Mouse (Mus musculus): ENCODE measurements around the gene Hoxc11. TPM values are rescaled to one million over a fixed set of nuclear protein-coding genes. Genes with fewer than 3 reads are reported as not detected.

Hoxc11 gene
- total and polyA plus RNA-seq, 3 experiments: not detected

- Histone ChIP-seq H3K9me3 (replicated peaks; ENCODE audit: insufficient read depth, low read length) (no peaks in the 10 kb centered on the region), H3K4me3 (ENCODE audit: control insufficient read depth in 1 of 2, insufficient read depth in 1 of 2, low read depth in 2 of 2, low read length in 2 of 2) (peak overlapping the region; percentile 81 to 89), H3K27ac (ENCODE audit: control insufficient read depth, low read depth, low read length) (peak overlapping the region; percentile 3), H3K36me3 (ENCODE audit: control insufficient read depth in 1 of 2, insufficient read depth in 2 of 2, low read length in 2 of 2) (peaks cover 0 to 18% of the 10 kb centered on the region in 2 experiments; a peak in 2 of 4 replicates), H3K4me1 (ENCODE audit: control insufficient read depth in 1 of 2, insufficient read depth in 2 of 2, low read length in 2 of 2) (peaks cover 16 to 26% of the 10 kb centered on the region in 2 experiments), H3K9ac (ENCODE audit: control insufficient read depth, low read depth, low read length, poor library complexity, severe bottlenecking) (peak overlapping the region; percentile 93), H3K27me3 (ENCODE audit: control insufficient read depth in 1 of 2, insufficient read depth in 2 of 2, low read length in 2 of 2) (no peaks in the 10 kb centered on the region), H3K79me2 (ENCODE audit: control insufficient read depth, insufficient read depth, low read length, poor library complexity) (peaks cover 50% of the 10 kb centered on the region)
- DNase-seq (ENCODE audit: low read depth, low spot score): peak; percentile 82
- TF ChIP-seq TBP (IDR thresholded peaks at IDR 0.05; ENCODE audit: low read depth, low read length) (peak; percentile 55; the same call in 1 of the 2 replicates), ZKSCAN1 (IDR thresholded peaks at IDR 0.05; ENCODE audit: low read depth, low read length) (no peak), E2F4 (IDR thresholded peaks at IDR 0.05; ENCODE audit: borderline replicate concordance, low read depth, low read length) (no peak; the same call in 1 of the 2 replicates), SIN3A (IDR thresholded peaks at IDR 0.05; ENCODE audit: low read length) (peak; percentile 19), ZMIZ1 (IDR thresholded peaks at IDR 0.05; ENCODE audit: low read depth, low read length) (peak; percentile 27; the same call in 1 of the 2 replicates), POLR2AphosphoS2 (IDR thresholded peaks at IDR 0.05; ENCODE audit: low read length) (peak; percentile 56; the same call in 1 of the 2 replicates), USF1 (IDR thresholded peaks at IDR 0.05; ENCODE audit: low read depth, low read length) (0 out of 2 replicates have a peak, but pooled peaks have one; percentile 12), MAZ (IDR thresholded peaks at IDR 0.05; ENCODE audit: low read depth, low read length) (no peak), POLR2A (IDR thresholded peaks at IDR 0.05; ENCODE audit: control insufficient read depth in 1 of 2, insufficient read depth in 1 of 2, low read depth in 1 of 2, low read length in 2 of 2, poor library complexity in 1 of 2) (peak in 1 of 2 experiments; percentile 50; a peak in 1 of 4 replicates), MXI1 (IDR thresholded peaks at IDR 0.05; ENCODE audit: low read depth, low read length) (0 out of 2 replicates have a peak, but pooled peaks have one; percentile 3), MAFK (IDR thresholded peaks at IDR 0.05; ENCODE audit: borderline replicate concordance, low read depth, low read length) (no peak)
Measured at GRCm38 (mm10) chr15:102975688-102976111, 21.5 kb downstream of the Hoxc11 start.

GRCm38 (mm10) chr15:102976171-102976570 lies 21.9 kb downstream of the Hoxc11 start, which contains the start of gene Hoxc9:
TSS of gene Hoxc9 (plus strand) at chr15:102976439.
- Histone ChIP-seq H3K9ac (ENCODE audit: control insufficient read depth, low read depth, low read length, poor library complexity, severe bottlenecking) (peak within 1 kb of the TSS; percentile 93), H3K4me1 (ENCODE audit: control insufficient read depth in 1 of 2, insufficient read depth in 2 of 2, low read length in 2 of 2) (peaks cover 16 to 24% of the 10 kb centered on the region in 2 experiments), H3K36me3 (ENCODE audit: control insufficient read depth in 1 of 2, insufficient read depth in 2 of 2, low read length in 2 of 2) (peaks cover 0 to 18% of the 10 kb centered on the region in 2 experiments; a peak in 2 of 4 replicates), H3K27me3 (ENCODE audit: control insufficient read depth in 1 of 2, insufficient read depth in 2 of 2, low read length in 2 of 2) (no peaks in the 10 kb centered on the region), H3K27ac (ENCODE audit: control insufficient read depth, low read depth, low read length) (peak within 1 kb of the TSS; percentile 83), H3K4me3 (ENCODE audit: control insufficient read depth in 1 of 2, insufficient read depth in 1 of 2, low read depth in 2 of 2, low read length in 2 of 2) (peak within 1 kb of the TSS; percentile 81 to 89), H3K9me3 (replicated peaks; ENCODE audit: insufficient read depth, low read length) (no peaks in the 10 kb centered on the region), H3K79me2 (ENCODE audit: control insufficient read depth, insufficient read depth, low read length, poor library complexity) (peaks cover 51% of the 10 kb centered on the region)
- peak; percentile 76 for DNase-seq (ENCODE audit: low read depth, low spot score)
- TF ChIP-seq MXI1 (IDR thresholded peaks at IDR 0.05; ENCODE audit: low read depth, low read length) (peak; percentile 38), ELF1 (IDR thresholded peaks at IDR 0.05; ENCODE audit: low read depth, low read length) (no peak), KAT2A (conservative IDR thresholded peaks at IDR 0.05; ENCODE audit: low read depth, low read length) (no peak), POLR2A (IDR thresholded peaks at IDR 0.05; ENCODE audit: control insufficient read depth in 1 of 2, insufficient read depth in 1 of 2, low read depth in 1 of 2, low read length in 2 of 2, poor library complexity in 1 of 2) (peak; percentile 2 to 55; a peak in 2 of 4 replicates), NELFE (IDR thresholded peaks at IDR 0.05; ENCODE audit: low read depth, low read length) (peak; percentile 44), MYB (IDR thresholded peaks at IDR 0.05; ENCODE audit: low read depth, low read length) (no peak), ZMIZ1 (IDR thresholded peaks at IDR 0.05; ENCODE audit: low read depth, low read length) (peak; percentile 47), HCFC1 (IDR thresholded peaks at IDR 0.05; ENCODE audit: low read depth, low read length) (peak; percentile 46; the same call in 1 of the 2 replicates), POLR2AphosphoS2 (IDR thresholded peaks at IDR 0.05; ENCODE audit: low read length) (no peak; the same call in 1 of the 2 replicates), GABPA (IDR thresholded peaks at IDR 0.05; ENCODE audit: low read depth, low read length) (no peak), GATA1 (IDR thresholded peaks at IDR 0.05; ENCODE audit: low read depth, low read length) (no peak), MEF2A (IDR thresholded peaks at IDR 0.05; ENCODE audit: extremely low read depth, insufficient replicate concordance, low read depth, low read length, poor library complexity, severe bottlenecking) (no peak), UBTF (IDR thresholded peaks at IDR 0.05; ENCODE audit: borderline replicate concordance, insufficient read depth, low read depth, low read length) (no peak), BHLHE40 (IDR thresholded peaks at IDR 0.05; ENCODE audit: borderline replicate concordance, low read depth, low read length) (no peak), RAD21 (IDR thresholded peaks at IDR 0.05; ENCODE audit: low read depth, low read length) (no peak), EP300 (IDR thresholded peaks at IDR 0.05; ENCODE audit: low read depth in 1 of 2, low read length in 2 of 2) (0 out of 4 replicates have a peak, but pooled peaks of 1 of the 2 experiments have one; percentile 14), USF1 (IDR thresholded peaks at IDR 0.05; ENCODE audit: low read depth, low read length) (no peak), JUND (IDR thresholded peaks at IDR 0.05; ENCODE audit: low read depth, low read length) (no peak), SMC3 (IDR thresholded peaks at IDR 0.05; ENCODE audit: low read depth, low read length) (no peak), ZC3H11A (IDR thresholded peaks at IDR 0.05; ENCODE audit: low read depth, low read length) (no peak), MAFK (IDR thresholded peaks at IDR 0.05; ENCODE audit: borderline replicate concordance, low read depth, low read length) (no peak), ETS1 (IDR thresholded peaks at IDR 0.05; ENCODE audit: low read depth, low read length) (0 out of 2 replicates have a peak, but pooled peaks have one; percentile 23), CHD2 (IDR thresholded peaks at IDR 0.05; ENCODE audit: low read length) (no peak), MAZ (IDR thresholded peaks at IDR 0.05; ENCODE audit: low read depth, low read length) (peak; percentile 78), POLR2AphosphoS5 (IDR thresholded peaks at IDR 0.05; ENCODE audit: borderline replicate concordance, low read depth, low read length) (no peak), SIN3A (IDR thresholded peaks at IDR 0.05; ENCODE audit: low read length) (peak; percentile 55)
